Mouse (Mus musculus) E14TG2a.4 (cell line): ENCODE measurements at regions not wholly inside any gene's neighbourhood (a gene's known extent, or its start where the extent isn't known, plus 50 kb on each side); places are given as distances from the start of the nearest gene placed in this dataset.

ENCODE experiments used
- H3K27me3 ChIP-seq: 2 replicates; pipeline ENCODE4 v1.6.1; 2014; ENCODE audit warnings: low read length, control low read depth; ENCODE audit not compliant: insufficient read depth
- H3K36me3 ChIP-seq: 2 replicates; pipeline ENCODE4 v1.6.1; 2014; ENCODE audit warnings: low read length, control low read depth; ENCODE audit not compliant: insufficient read depth
- H3K4me1 ChIP-seq: replicated peaks from 2 replicates; pipeline ENCODE4 v1.6.1; 2014; ENCODE audit warnings: low read depth, low read length, control low read depth
- H3K4me3 ChIP-seq: replicated peaks from 2 replicates; pipeline ENCODE4 v1.5.1; 2014; ENCODE audit warnings: mild to moderate bottlenecking, low read length
- H3K9me3 ChIP-seq: 2 replicates; pipeline ENCODE4 v1.6.1; 2014; ENCODE audit warnings: low read length, control low read depth
- CTCF ChIP-seq: conservative IDR thresholded peaks from 2 replicates; pipeline ENCODE4 v1.5.1; 2014; ENCODE audit warnings: low read length
- NANOG ChIP-seq: IDR thresholded peaks from 2 replicates; pipeline ENCODE4 v1.6.1; 2014; ENCODE audit warnings: borderline replicate concordance, low read length, mixed read lengths
- POU5F1 ChIP-seq: IDR thresholded peaks from 2 replicates; pipeline ENCODE4 v1.6.1; 2014; ENCODE audit warnings: low read length, borderline replicate concordance

DNA sequence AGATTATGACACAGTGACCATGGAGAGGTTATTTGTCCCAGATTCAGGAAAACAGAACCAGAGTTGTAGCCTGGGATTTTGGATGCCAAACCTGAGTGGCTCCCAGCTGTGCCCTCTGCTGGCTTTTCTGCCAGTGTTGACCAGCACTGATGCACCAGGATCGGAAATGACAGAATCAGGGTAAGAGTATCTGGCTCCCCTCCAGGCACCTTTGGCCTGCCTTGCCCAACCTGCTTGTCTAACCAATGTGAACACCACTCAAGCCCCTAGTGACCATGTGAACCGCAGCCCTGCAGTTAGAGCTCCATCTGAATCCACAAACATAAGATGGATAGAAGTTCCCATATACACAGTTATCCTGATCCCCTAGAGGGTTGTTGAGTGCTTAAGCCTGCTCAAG, 210.6 kb downstream of the 4933412E24Rik start:
- H3K27me3 ChIP-seq = peaks cover 4% of the 10 kb centered on the region; the same call in 1 of the 2 replicates
- no peak for TF ChIP-seq CTCF
- TF ChIP-seq NANOG = no peak
- peaks cover 5% of the 10 kb centered on the region; the same call in 1 of the 2 replicates for H3K9me3 ChIP-seq
- H3K4me3 ChIP-seq = no peak overlapping the region
- H3K4me1 ChIP-seq = no peaks in the 10 kb centered on the region
- H3K36me3 ChIP-seq = no peaks in the 10 kb centered on the region

- no peak overlapping the region for H3K4me3 ChIP-seq
- no peak for TF ChIP-seq NANOG
- no peak for TF ChIP-seq CTCF
- no peak for TF ChIP-seq POU5F1
- peaks cover 4% of the 10 kb centered on the region; the same call in 1 of the 2 replicates for H3K27me3 ChIP-seq
- H3K4me1 ChIP-seq = no peaks in the 10 kb centered on the region
- H3K9me3 ChIP-seq = peaks cover 4% of the 10 kb centered on the region; the same call in 1 of the 2 replicates
- no peaks in the 10 kb centered on the region for H3K36me3 ChIP-seq
Observed at GRCm38 (mm10) chr15:59804821-59805220, 211.6 kb downstream of the 4933412E24Rik start.

GRCm38 (mm10) chr15:59804394-59804793, 212.0 kb downstream of the 4933412E24Rik start:
- H3K4me1 ChIP-seq = no peaks in the 10 kb centered on the region
- peaks cover 4% of the 10 kb centered on the region; the same call in 1 of the 2 replicates for H3K27me3 ChIP-seq
- H3K36me3 ChIP-seq = no peaks in the 10 kb centered on the region
- no peak overlapping the region for H3K4me3 ChIP-seq
- H3K9me3 ChIP-seq = no peaks in the 10 kb centered on the region
- TF ChIP-seq POU5F1 (no peak), CTCF (no peak), NANOG (no peak)

DNA sequence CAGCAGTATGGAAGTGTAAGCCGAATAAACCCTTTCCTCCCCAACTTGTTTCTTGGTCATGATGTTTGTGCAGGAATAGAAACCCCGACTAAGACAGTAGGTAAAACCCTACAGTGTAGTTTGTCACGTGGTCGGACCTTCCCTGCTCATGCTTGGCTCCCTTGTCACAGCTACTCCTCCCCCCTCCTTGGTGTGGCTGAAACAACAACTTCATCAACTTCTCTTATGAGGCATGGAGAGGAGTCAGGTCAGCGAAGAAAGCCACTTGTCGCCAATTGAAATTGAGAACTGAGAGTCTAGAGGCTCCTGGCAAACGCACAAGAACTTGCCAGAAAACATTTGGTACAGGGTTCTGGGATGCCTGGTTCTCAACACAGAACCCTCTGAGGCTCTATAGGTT, 214.1 kb downstream of the 4933412E24Rik start:
- Histone ChIP-seq H3K36me3 (no peaks in the 10 kb centered on the region), H3K9me3 (peaks cover 3% of the 10 kb centered on the region; the same call in 1 of the 2 replicates), H3K4me1 (no peaks in the 10 kb centered on the region), H3K27me3 (peaks cover 6% of the 10 kb centered on the region; the same call in 1 of the 2 replicates), H3K4me3 (no peak overlapping the region)
- TF ChIP-seq NANOG (no peak), CTCF (no peak), POU5F1 (no peak)

- Histone ChIP-seq H3K4me1 (no peaks in the 10 kb centered on the region), H3K9me3 (peaks cover 4% of the 10 kb centered on the region; the same call in 1 of the 2 replicates), H3K36me3 (no peaks in the 10 kb centered on the region), H3K4me3 (no peak overlapping the region), H3K27me3 (peaks cover 6% of the 10 kb centered on the region; the same call in 1 of the 2 replicates)
- no peak for TF ChIP-seq CTCF
Observed at GRCm38 (mm10) chr15:59799124-59799815, 217.1 kb downstream of the 4933412E24Rik start.

GRCm38 (mm10) chr15:59798486-59798885, 217.9 kb downstream of the 4933412E24Rik start:
- Histone ChIP-seq H3K4me1 (no peaks in the 10 kb centered on the region), H3K9me3 (peaks cover 4% of the 10 kb centered on the region; the same call in 1 of the 2 replicates), H3K4me3 (no peak overlapping the region), H3K27me3 (peaks cover 6% of the 10 kb centered on the region; the same call in 1 of the 2 replicates), H3K36me3 (no peaks in the 10 kb centered on the region)
- TF ChIP-seq NANOG = no peak
- no peak for TF ChIP-seq CTCF
- no peak for TF ChIP-seq POU5F1

- Histone ChIP-seq H3K9me3 (peaks cover 4% of the 10 kb centered on the region; the same call in 1 of the 2 replicates), H3K4me1 (no peaks in the 10 kb centered on the region), H3K36me3 (no peaks in the 10 kb centered on the region), H3K27me3 (peaks cover 7% of the 10 kb centered on the region; the same call in 1 of the 2 replicates), H3K4me3 (no peak overlapping the region)
- no peak for TF ChIP-seq NANOG
- TF ChIP-seq CTCF = no peak
- TF ChIP-seq POU5F1 = no peak
Observed at GRCm38 (mm10) chr15:59795717-59796116, 220.7 kb downstream of the 4933412E24Rik start.

DNA sequence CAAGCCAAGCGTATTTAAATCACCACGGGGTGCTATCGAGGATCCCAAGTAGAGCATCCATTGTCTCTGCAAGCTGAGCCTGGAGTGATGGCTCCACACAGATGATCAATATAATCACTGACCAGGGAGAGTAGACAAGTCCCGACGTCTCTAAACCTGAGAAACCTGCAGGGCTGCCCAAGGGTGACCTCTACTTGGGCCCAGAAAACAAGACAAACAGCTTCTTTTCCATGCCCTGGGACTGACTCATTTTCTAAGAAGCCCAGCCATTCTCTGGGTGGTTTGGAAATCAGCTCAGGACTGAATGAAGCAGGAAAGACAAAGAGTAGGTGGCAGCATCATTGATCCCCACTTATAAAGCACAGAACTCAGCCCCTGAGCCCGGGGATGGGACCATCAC, 221.5 kb downstream of the 4933412E24Rik start:
- Histone ChIP-seq H3K36me3 (no peaks in the 10 kb centered on the region), H3K4me3 (no peak overlapping the region), H3K27me3 (peaks cover 9% of the 10 kb centered on the region; the same call in 1 of the 2 replicates), H3K9me3 (peaks cover 4% of the 10 kb centered on the region; the same call in 1 of the 2 replicates), H3K4me1 (no peaks in the 10 kb centered on the region)
- TF ChIP-seq NANOG = no peak

- TF ChIP-seq CTCF (no peak), NANOG (no peak), POU5F1 (no peak)
- no peak overlapping the region for H3K4me3 ChIP-seq
- H3K36me3 ChIP-seq = no peaks in the 10 kb centered on the region
Observed at GRCm38 (mm10) chr15:59786706-59787425, 229.5 kb downstream of the 4933412E24Rik start.

More at GRCm38 (mm10) chr15:59786706-59787425, 229.5 kb downstream of the 4933412E24Rik start:
- H3K9me3 ChIP-seq = peaks cover 10% of the 10 kb centered on the region; the same call in 1 of the 2 replicates
- H3K4me1 ChIP-seq = peaks cover 18% of the 10 kb centered on the region
- H3K27me3 ChIP-seq = peaks cover 10% of the 10 kb centered on the region
